Mouse (Mus musculus): ENCODE data around the gene Ppargc1a. TPM values are rescaled to one million over a fixed set of nuclear protein-coding genes. Genes with fewer than 3 reads are reported as not detected.

The Ppargc1a gene
- polyA plus RNA-seq, 1 experiment from 2014 or later = 4.1 TPM

DNA sequence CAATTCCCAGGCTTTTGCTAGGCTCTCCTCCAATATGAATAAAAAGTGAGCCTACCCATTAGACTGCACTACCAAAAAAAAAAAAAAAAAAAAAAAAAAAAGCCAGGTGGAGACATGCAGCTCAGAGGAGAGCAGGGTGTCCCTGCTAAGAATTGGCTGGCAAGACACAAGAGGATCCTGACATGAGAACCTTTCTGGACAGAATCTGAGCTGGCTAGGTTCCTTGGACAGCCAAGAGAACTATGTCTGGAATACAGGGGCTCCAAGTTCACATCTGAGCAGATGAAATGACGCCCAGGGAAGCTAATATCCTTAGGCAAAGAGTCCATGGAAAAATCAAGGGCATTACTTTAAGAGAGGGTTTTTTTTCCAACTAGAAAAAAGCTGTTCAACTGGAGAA is 33.1 kb downstream of the Ppargc1a start:
- no peak for DNase-seq (ENCODE audit: low spot score)
- no peak overlapping the region for H3K27ac ChIP-seq (ENCODE audit: low read depth, low read length)
- H3K4me2 ChIP-seq (replicated peaks; ENCODE audit: low read depth, low read length) = no peak overlapping the region
- no peaks in the 10 kb centered on the region for H3K36me3 ChIP-seq (ENCODE audit: control insufficient read depth, insufficient read depth, low read length)
- no peak for ATAC-seq (ENCODE audit: low FRiP score)
- WGBS = 86% methylated on average over 1 of the region's 1 CpGs
- H3K4me1 ChIP-seq (replicated peaks; ENCODE audit: control insufficient read depth, insufficient read depth, low read length) = no peaks in the 10 kb centered on the region
- H3K9ac ChIP-seq (ENCODE audit: low read depth, low read length) = no peak overlapping the region
- H3K9me3 ChIP-seq (ENCODE audit: control insufficient read depth, low read length) = no peaks in the 10 kb centered on the region
- no peak overlapping the region for H3K4me3 ChIP-seq (ENCODE audit: low read depth, low read length)
- H3K27me3 ChIP-seq (ENCODE audit: control insufficient read depth, insufficient read depth, low read length) = no peaks in the 10 kb centered on the region

DNA sequence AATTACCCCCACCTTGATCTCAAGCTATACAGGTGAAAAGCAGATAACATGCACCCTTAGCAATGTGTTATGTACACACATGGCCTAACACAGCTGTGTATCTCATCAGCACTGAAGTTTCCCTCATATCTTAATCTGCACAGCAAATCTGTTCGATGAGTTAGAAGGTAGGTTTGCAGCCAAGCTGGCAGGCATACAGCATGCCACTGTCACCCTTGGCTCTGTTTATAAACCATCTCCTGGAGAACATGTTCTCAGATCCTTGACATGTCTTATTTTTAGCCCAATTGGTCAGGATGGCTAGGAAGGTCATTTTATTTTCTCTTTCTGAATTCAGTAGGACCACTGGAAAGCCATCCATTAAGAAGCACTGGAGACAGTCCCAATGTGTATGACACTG is 36.2 kb downstream of the Ppargc1a start:
- Histone ChIP-seq H3K36me3 (ENCODE audit: control insufficient read depth, insufficient read depth, low read length) (no peaks in the 10 kb centered on the region), H3K27me3 (ENCODE audit: control insufficient read depth, insufficient read depth, low read length) (no peaks in the 10 kb centered on the region), H3K4me3 (ENCODE audit: low read depth, low read length) (no peak overlapping the region), H3K4me2 (replicated peaks; ENCODE audit: low read depth, low read length) (no peak overlapping the region), H3K27ac (ENCODE audit: low read depth, low read length) (no peak overlapping the region), H3K4me1 (replicated peaks; ENCODE audit: control insufficient read depth, insufficient read depth, low read length) (no peaks in the 10 kb centered on the region), H3K9me3 (ENCODE audit: control insufficient read depth, low read length) (no peaks in the 10 kb centered on the region), H3K9ac (ENCODE audit: low read depth, low read length) (no peak overlapping the region)
- ATAC-seq (ENCODE audit: low FRiP score) (no peak), DNase-seq (ENCODE audit: low spot score) (no peak)
- 89% methylated on average over 1 of the region's 1 CpGs for WGBS

DNA sequence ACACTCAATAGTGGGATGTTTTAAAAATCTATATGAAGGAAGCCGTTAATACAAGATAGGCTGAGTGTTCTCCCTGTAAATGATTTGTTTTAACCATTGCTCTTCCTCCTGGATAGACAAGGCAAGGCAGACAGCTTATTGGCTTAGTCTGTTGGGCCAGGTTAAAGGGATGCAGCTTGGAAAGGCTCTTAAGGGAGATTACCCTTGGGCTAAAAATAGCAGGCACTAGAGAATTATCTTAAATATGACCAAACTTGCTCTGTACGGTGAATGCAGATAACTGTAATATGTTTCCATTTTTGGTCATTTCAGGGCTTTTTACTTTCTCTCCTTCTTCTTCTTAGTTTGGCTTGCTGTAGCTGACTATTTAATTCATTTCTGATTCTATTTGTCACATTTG is 38.1 kb downstream of the Ppargc1a start:
- H3K4me2 ChIP-seq (replicated peaks; ENCODE audit: low read depth, low read length) = no peak overlapping the region
- 87% methylated on average over 2 of the region's 2 CpGs for WGBS
- DNase-seq (ENCODE audit: low spot score) (no peak), ATAC-seq (ENCODE audit: low FRiP score) (no peak)
- H3K9ac ChIP-seq (ENCODE audit: low read depth, low read length) = no peak overlapping the region
- H3K27ac ChIP-seq (ENCODE audit: low read depth, low read length) = no peak overlapping the region
- H3K27me3 ChIP-seq (ENCODE audit: control insufficient read depth, insufficient read depth, low read length) = no peaks in the 10 kb centered on the region
- no peaks in the 10 kb centered on the region for H3K4me1 ChIP-seq (replicated peaks; ENCODE audit: control insufficient read depth, insufficient read depth, low read length)
- no peak overlapping the region for H3K4me3 ChIP-seq (ENCODE audit: low read depth, low read length)
- H3K9me3 ChIP-seq (ENCODE audit: control insufficient read depth, low read length) = no peaks in the 10 kb centered on the region
- H3K36me3 ChIP-seq (ENCODE audit: control insufficient read depth, insufficient read depth, low read length) = no peaks in the 10 kb centered on the region

DNA sequence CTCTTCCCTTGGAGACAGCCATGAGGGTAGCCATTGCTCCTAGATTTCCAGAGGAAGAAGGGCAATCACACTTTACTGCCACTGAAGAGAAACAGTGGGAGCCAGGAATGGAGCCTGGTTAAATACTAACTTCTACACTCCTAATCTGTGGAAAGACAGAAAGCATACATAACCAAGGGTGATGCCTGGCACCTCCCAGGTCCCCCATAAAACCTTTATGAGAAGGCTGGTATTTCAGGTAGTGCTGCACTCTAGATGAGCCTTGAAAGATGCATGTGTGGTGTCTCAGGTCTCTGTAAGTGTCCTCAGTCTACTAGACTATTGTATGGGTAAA is 39.4 kb downstream of the Ppargc1a start:
- Histone ChIP-seq H3K27me3 (ENCODE audit: control insufficient read depth, insufficient read depth, low read length) (no peaks in the 10 kb centered on the region), H3K9me3 (ENCODE audit: control insufficient read depth, low read length) (no peaks in the 10 kb centered on the region), H3K4me1 (replicated peaks; ENCODE audit: control insufficient read depth, insufficient read depth, low read length) (no peaks in the 10 kb centered on the region), H3K9ac (ENCODE audit: low read depth, low read length) (no peak overlapping the region), H3K4me2 (replicated peaks; ENCODE audit: low read depth, low read length) (no peak overlapping the region), H3K27ac (ENCODE audit: low read depth, low read length) (no peak overlapping the region), H3K36me3 (ENCODE audit: control insufficient read depth, insufficient read depth, low read length) (no peaks in the 10 kb centered on the region), H3K4me3 (ENCODE audit: low read depth, low read length) (no peak overlapping the region)
- ATAC-seq (ENCODE audit: low FRiP score) (no peak), DNase-seq (ENCODE audit: low spot score) (no peak)

DNA sequence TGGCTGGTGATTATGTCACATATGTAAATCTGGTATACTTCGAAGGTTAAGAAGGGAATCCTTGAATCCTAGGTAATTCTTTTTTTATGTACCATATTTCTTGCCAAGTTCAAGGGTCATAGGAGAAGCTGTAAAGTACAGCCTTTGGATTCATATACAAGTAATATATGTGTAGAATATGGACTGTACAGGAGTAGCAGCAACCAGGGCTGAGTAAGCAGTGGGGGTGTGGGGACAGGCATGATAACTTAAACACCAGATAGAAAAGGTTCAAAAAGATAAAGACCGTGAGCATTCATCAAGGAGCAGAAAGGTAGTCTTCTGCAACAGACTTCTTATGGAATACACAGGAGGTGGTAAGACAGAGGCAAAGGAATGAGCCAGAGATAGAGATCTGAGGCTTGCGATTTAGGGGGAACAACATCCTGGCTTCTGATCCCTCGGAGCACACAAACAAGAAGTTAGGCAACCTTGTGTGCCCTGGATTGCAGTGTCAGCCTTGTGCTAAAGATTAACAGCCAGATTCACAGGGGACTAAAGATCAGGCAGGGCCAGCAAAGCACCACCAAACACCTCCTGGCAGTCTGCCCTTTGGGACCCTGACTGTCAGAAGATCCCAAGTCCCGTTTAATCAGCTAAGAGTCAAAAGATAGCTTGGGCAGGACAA is 39.9 kb downstream of the Ppargc1a start:
- no peaks in the 10 kb centered on the region for H3K36me3 ChIP-seq (ENCODE audit: control insufficient read depth, insufficient read depth, low read length)
- ATAC-seq (ENCODE audit: low FRiP score) = no peak

DNA sequence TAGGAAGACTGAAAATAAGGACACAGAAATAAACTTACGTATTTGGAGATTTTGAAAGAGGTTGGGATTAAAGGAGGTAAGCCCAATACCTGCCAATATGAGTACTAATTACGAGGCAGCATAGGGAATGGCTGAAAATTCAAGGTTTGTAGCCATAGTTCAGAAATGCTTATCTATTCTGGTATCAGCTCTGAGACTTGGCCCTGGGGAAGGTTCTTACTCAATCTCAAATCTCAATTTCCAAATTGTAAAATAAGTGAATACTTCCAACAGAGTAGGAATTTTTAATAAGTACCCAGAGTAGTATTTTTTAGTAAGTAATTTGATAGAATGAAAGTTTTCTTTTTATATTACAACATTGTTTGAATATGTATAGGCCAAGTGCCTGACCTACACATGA is 41.7 kb downstream of the Ppargc1a start:
- Histone ChIP-seq H3K4me2 (replicated peaks; ENCODE audit: low read depth, low read length) (no peak overlapping the region), H3K9me3 (ENCODE audit: control insufficient read depth, low read length) (no peaks in the 10 kb centered on the region), H3K4me1 (replicated peaks; ENCODE audit: control insufficient read depth, insufficient read depth, low read length) (no peaks in the 10 kb centered on the region), H3K4me3 (ENCODE audit: low read depth, low read length) (no peak overlapping the region), H3K27me3 (ENCODE audit: control insufficient read depth, insufficient read depth, low read length) (no peaks in the 10 kb centered on the region), H3K36me3 (ENCODE audit: control insufficient read depth, insufficient read depth, low read length) (no peaks in the 10 kb centered on the region), H3K9ac (ENCODE audit: low read depth, low read length) (no peak overlapping the region), H3K27ac (ENCODE audit: low read depth, low read length) (no peak overlapping the region)
- DNase-seq (ENCODE audit: low spot score) = no peak
- 91% methylated on average over 2 of the region's 2 CpGs for WGBS
- no peak for ATAC-seq (ENCODE audit: low FRiP score)

More for the DNA sequence above, 39.9 kb downstream of the Ppargc1a start:
- Histone ChIP-seq H3K27ac (ENCODE audit: low read depth, low read length) (no peak overlapping the region), H3K4me3 (ENCODE audit: low read depth, low read length) (no peak overlapping the region), H3K9me3 (ENCODE audit: control insufficient read depth, low read length) (no peaks in the 10 kb centered on the region), H3K27me3 (ENCODE audit: control insufficient read depth, insufficient read depth, low read length) (no peaks in the 10 kb centered on the region), H3K9ac (ENCODE audit: low read depth, low read length) (no peak overlapping the region), H3K4me1 (replicated peaks; ENCODE audit: control insufficient read depth, insufficient read depth, low read length) (no peaks in the 10 kb centered on the region), H3K4me2 (replicated peaks; ENCODE audit: low read depth, low read length) (no peak overlapping the region)
- DNase-seq (ENCODE audit: low spot score) = no peak
- WGBS = 92% methylated on average over 5 of the region's 5 CpGs

DNA sequence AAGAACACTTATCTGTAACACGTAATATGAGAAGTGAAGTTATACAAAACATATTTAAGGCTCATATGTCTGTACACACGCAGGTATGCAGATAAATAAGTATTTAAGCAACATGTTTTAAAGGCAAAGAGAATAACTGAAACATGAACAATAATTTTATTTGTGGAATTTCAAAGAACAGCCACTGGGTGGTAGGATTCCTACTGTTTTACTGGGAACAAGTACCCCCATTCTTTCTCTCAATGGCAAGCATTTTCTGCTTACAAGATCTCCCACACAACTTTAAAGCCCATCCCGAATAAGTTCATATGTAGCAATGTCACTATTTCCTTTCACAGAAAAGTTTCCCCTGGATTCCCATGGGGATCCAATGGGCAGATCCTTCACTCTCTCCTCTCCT is 46.7 kb downstream of the Ppargc1a start:
- Histone ChIP-seq H3K9me3 (ENCODE audit: control insufficient read depth, low read length) (no peaks in the 10 kb centered on the region), H3K4me3 (ENCODE audit: low read depth, low read length) (no peak overlapping the region), H3K4me1 (replicated peaks; ENCODE audit: control insufficient read depth, insufficient read depth, low read length) (no peaks in the 10 kb centered on the region), H3K36me3 (ENCODE audit: control insufficient read depth, insufficient read depth, low read length) (no peaks in the 10 kb centered on the region), H3K27ac (ENCODE audit: low read depth, low read length) (no peak overlapping the region), H3K27me3 (ENCODE audit: control insufficient read depth, insufficient read depth, low read length) (no peaks in the 10 kb centered on the region), H3K4me2 (replicated peaks; ENCODE audit: low read depth, low read length) (no peak overlapping the region), H3K9ac (ENCODE audit: low read depth, low read length) (no peak overlapping the region)
- WGBS = 84% methylated on average over 3 of the region's 3 CpGs
- DNase-seq (ENCODE audit: low spot score) (no peak), ATAC-seq (ENCODE audit: low FRiP score) (no peak)

DNA sequence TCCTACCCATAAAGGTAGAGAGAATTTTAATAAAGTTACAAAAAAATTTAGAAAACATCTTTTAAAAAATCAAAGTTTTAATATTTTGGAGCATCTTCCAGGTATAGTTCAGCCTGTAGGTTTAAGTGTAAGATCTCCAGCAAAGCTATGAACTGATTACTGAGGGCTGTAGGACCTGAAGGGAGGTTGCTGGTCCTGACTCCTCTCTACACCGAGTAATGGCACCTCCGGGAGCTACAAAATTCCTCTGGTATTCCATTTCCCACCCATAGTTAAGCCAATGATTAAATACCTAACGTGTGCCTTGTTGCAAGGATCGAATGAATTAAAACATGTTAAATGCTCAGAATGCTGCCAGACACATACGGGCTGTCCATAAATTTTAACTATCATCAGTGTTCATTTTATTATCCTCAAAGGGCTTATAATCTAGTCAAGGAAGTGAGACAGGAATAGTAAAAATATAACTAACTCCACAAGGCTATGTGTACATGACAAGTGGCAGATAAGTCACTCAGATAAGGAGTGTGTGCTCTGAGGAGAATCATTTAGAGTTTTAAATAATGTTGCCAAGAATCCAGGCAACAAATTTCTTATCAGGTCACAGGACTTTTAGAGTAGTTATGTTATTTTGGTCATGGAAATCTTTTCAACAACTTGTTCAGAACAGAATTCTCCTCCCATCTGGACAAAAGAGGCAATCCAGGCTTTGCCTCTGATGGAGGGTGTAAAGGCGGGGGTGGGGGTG is 49.9 kb downstream of the Ppargc1a start:
- Histone ChIP-seq H3K27ac (ENCODE audit: low read depth, low read length) (no peak overlapping the region), H3K9me3 (ENCODE audit: control insufficient read depth, low read length) (no peaks in the 10 kb centered on the region), H3K4me3 (ENCODE audit: low read depth, low read length) (no peak overlapping the region), H3K4me1 (replicated peaks; ENCODE audit: control insufficient read depth, insufficient read depth, low read length) (no peaks in the 10 kb centered on the region), H3K27me3 (ENCODE audit: control insufficient read depth, insufficient read depth, low read length) (no peaks in the 10 kb centered on the region), H3K36me3 (ENCODE audit: control insufficient read depth, insufficient read depth, low read length) (no peaks in the 10 kb centered on the region), H3K4me2 (replicated peaks; ENCODE audit: low read depth, low read length) (no peak overlapping the region), H3K9ac (ENCODE audit: low read depth, low read length) (no peak overlapping the region)
- DNase-seq (ENCODE audit: low spot score) (no peak), ATAC-seq (ENCODE audit: low FRiP score) (no peak)
- 91% methylated on average over 6 of the region's 6 CpGs for WGBS

DNA sequence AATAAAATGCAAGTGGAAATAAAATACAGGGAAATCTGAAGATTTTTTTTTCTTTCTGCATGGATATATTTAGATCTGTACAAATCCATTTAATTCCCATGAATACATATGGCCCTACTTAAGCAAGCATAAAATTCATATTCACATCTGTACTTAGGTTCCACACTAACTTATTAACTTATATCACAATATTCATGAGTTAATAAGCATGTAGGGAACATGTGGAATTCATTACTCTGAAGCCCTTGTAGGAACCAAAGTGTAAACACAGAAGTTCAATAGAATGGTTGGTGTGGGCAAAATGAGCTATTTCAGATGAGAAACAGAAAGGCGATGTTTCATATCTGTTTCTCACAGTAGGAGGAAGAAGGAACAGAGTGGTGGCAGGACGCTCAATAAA is 62.9 kb downstream of the Ppargc1a start:
- DNase-seq (ENCODE audit: low spot score) = no peak
- WGBS = 71% methylated on average over 2 of the region's 2 CpGs
- no peaks in the 10 kb centered on the region for H3K4me1 ChIP-seq (replicated peaks; ENCODE audit: control insufficient read depth, insufficient read depth, low read length)
- no peak overlapping the region for H3K27ac ChIP-seq (ENCODE audit: low read depth, low read length)
- H3K4me2 ChIP-seq (replicated peaks; ENCODE audit: low read depth, low read length) = no peak overlapping the region
- ATAC-seq (ENCODE audit: low FRiP score) = no peak
- no peak overlapping the region for H3K4me3 ChIP-seq (ENCODE audit: low read depth, low read length)
- H3K9ac ChIP-seq (ENCODE audit: low read depth, low read length) = no peak overlapping the region
- H3K27me3 ChIP-seq (ENCODE audit: control insufficient read depth, insufficient read depth, low read length) = no peaks in the 10 kb centered on the region
- H3K36me3 ChIP-seq (ENCODE audit: control insufficient read depth, insufficient read depth, low read length) = no peaks in the 10 kb centered on the region
- no peaks in the 10 kb centered on the region for H3K9me3 ChIP-seq (ENCODE audit: control insufficient read depth, low read length)
